Mouse (Mus musculus) embryonic facial prominence, embryonic 14.5 days (tissue): ENCODE measurements around the gene L2hgdh. TPM values are rescaled to one million over a fixed set of nuclear protein-coding genes. Genes with fewer than 3 reads are reported as not detected.
A peak's percentile ranks its signal among the peaks of the same experiment; 100 is the strongest.

Experiments
- ATAC-seq: fragments of 200-750 bp; cut with Nextera tagmentation; 2 replicates; pipeline ENCODE4 v1.8.0; 2017; ENCODE audit warnings: low read depth, moderate number of reproducible peaks, moderate TSS enrichment
- DNase-seq: peaks from one replicate; pipeline ENCODE4 v3.0.0-alpha.2; 2015; ENCODE audit warnings: low spot score
- H3K27ac ChIP-seq: fragments of 300-500 bp; sonication (generic); replicated peaks from 2 replicates; pipeline ENCODE4 v1.5.1; 2014; ENCODE audit warnings: low read depth, mild to moderate bottlenecking, low read length, moderate library complexity
- H3K27me3 ChIP-seq: fragments of 300-500 bp; sonication (generic); replicated peaks from 2 replicates; pipeline ENCODE4 v1.6.1; 2014; ENCODE audit warnings: low read length; ENCODE audit not compliant: control insufficient read depth, insufficient read depth
- H3K36me3 ChIP-seq: fragments of 300-500 bp; sonication (generic); 2 replicates; pipeline ENCODE4 v1.6.1; 2014; ENCODE audit warnings: low read length, mixed read lengths; ENCODE audit not compliant: control insufficient read depth, insufficient read depth
- H3K4me1 ChIP-seq: fragments of 300-500 bp; sonication (generic); 2 replicates; pipeline ENCODE4 v1.6.1; 2014; ENCODE audit warnings: antibody characterized with exemption, low read length; ENCODE audit not compliant: control insufficient read depth, insufficient read depth
- H3K4me2 ChIP-seq: fragments of 300-500 bp; sonication (generic); 2 replicates; pipeline ENCODE4 v1.6.1; 2014; ENCODE audit warnings: low read depth, mild to moderate bottlenecking, low read length, moderate library complexity, mixed read lengths
- H3K4me3 ChIP-seq: fragments of 300-500 bp; sonication (generic); 2 replicates; pipeline ENCODE4 v1.5.1; 2014; ENCODE audit warnings: low read depth, mild to moderate bottlenecking, low read length
- H3K9ac ChIP-seq: fragments of 300-500 bp; sonication (generic); 2 replicates; pipeline ENCODE4 v1.6.1; 2014; ENCODE audit warnings: low read depth, mild to moderate bottlenecking, low read length, moderate library complexity, mixed read lengths
- H3K9me3 ChIP-seq: fragments of 300-500 bp; sonication (generic); 2 replicates; pipeline ENCODE4 v1.6.1; 2016; ENCODE audit warnings: low read length; ENCODE audit not compliant: control insufficient read depth
- WGBS: fragments of 180-500 bp; shearing (Covaris S2); extraction: QIAGEN DNeasy Blood & Tissue Kit; methylation state at CpG from one replicate; pipeline ENCODE4 v1.1.7; 2014; 5-methylcytosine and 5-hydroxymethylcytosine counted together
- polyA plus RNA-seq: library from polyadenylated mRNA; unstranded; fragments of >200 nt; fragmentation: Nextera tagmentation; extraction: Ambion mirVana; gene quantifications from 2 replicates; pipeline ENCODE4 v1.2.1, GENCODE M21; 2014

L2hgdh gene
- polyA plus RNA-seq, 1 experiment from 2014 or later, result 21.8 TPM

- Histone ChIP-seq H3K27ac (no peak overlapping the region), H3K27me3 (no peaks in the 10 kb centered on the region), H3K36me3 (0 out of 2 replicates have a peak, but pooled peaks cover 22% of the 10 kb centered on the region), H3K9ac (no peak overlapping the region), H3K4me3 (no peak overlapping the region), H3K4me1 (no peaks in the 10 kb centered on the region), H3K9me3 (no peaks in the 10 kb centered on the region), H3K4me2 (no peak overlapping the region)
- no peak for ATAC-seq
- DNase-seq, result no peak
- WGBS, result 85% methylated on average over 11 of the region's 11 CpGs
Observed at GRCm38 (mm10) chr12:69704799-69705458, 19.7 kb downstream of the L2hgdh start.

DNA sequence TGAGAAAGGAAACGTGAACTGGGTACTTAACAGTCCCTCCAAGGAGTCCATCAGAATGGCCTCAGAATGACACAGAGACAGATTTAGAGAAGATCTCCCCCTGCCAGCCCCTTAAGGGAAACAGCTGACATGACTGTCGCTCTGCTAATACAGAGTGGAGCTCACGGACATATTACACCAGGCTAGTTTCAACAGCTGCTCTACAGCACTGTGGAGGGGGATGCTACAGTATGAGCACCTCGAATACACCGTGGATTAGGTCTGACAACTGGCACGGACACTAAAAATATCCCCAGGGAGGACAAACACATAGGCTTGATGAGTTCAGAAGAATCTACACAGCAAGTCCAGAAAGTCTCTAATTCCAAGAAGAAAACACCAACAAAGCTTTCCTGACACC, 26.3 kb downstream of the L2hgdh start:
- H3K27me3 ChIP-seq, result no peaks in the 10 kb centered on the region
- H3K27ac ChIP-seq, result 0 out of 2 replicates have a peak overlapping the region, but pooled peaks have one; percentile 39
- DNase-seq (peak; percentile 58), ATAC-seq (peak; percentile 65; the same call in 1 of the 2 replicates)
- H3K4me2 ChIP-seq, result no peak overlapping the region
- H3K36me3 ChIP-seq, result peaks cover 28% of the 10 kb centered on the region; the same call in 1 of the 2 replicates
- WGBS, result 74% methylated on average over 6 of the region's 6 CpGs
- H3K9me3 ChIP-seq, result no peaks in the 10 kb centered on the region
- no peak overlapping the region for H3K9ac ChIP-seq
- H3K4me1 ChIP-seq, result no peaks in the 10 kb centered on the region
- no peak overlapping the region for H3K4me3 ChIP-seq

- Histone ChIP-seq H3K27me3 (no peaks in the 10 kb centered on the region), H3K27ac (no peak overlapping the region), H3K9me3 (no peaks in the 10 kb centered on the region), H3K9ac (no peak overlapping the region), H3K4me2 (no peak overlapping the region), H3K4me3 (no peak overlapping the region), H3K36me3 (peaks cover 23% of the 10 kb centered on the region; the same call in 1 of the 2 replicates), H3K4me1 (no peaks in the 10 kb centered on the region)
- peak; percentile 45 for DNase-seq
- WGBS, result 74% methylated on average over 5 of the region's 5 CpGs
- ATAC-seq, result no peak
Observed at GRCm38 (mm10) chr12:69696746-69697145, 27.9 kb downstream of the L2hgdh start.

GRCm38 (mm10) chr12:69693471-69693870, 31.2 kb downstream of the L2hgdh start:
- 79% methylated on average over 17 of the region's 17 CpGs for WGBS
- H3K27me3 ChIP-seq, result no peaks in the 10 kb centered on the region
- 0 out of 2 replicates have a peak, but pooled peaks cover 7% of the 10 kb centered on the region for H3K36me3 ChIP-seq
- no peak for ATAC-seq
- H3K4me2 ChIP-seq, result no peak overlapping the region
- no peak overlapping the region for H3K9ac ChIP-seq
- H3K4me1 ChIP-seq, result no peaks in the 10 kb centered on the region; the same call in 1 of the 2 replicates
- H3K9me3 ChIP-seq, result no peaks in the 10 kb centered on the region
- no peak for DNase-seq
- H3K27ac ChIP-seq, result no peak overlapping the region
- no peak overlapping the region for H3K4me3 ChIP-seq

DNA sequence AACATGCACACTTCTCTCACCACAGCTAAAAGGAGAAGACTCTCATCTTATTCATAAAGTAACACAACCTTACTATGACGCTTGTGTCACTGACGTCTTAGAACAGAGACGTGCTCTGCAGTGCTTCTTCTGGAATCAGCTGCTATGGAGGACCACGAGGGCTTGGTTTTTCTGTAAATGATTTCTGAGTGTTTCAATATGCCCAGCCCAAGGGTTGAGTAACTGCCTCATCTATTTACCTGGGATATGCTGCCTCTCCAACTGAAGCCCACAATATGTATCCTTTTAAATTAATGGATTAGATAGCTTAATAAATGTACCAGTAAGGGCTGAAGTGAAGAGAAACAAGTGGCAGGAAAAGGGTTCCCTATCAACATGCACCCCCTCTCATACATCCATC, 34.0 kb downstream of the L2hgdh start:
- H3K9ac ChIP-seq, result no peak overlapping the region
- no peaks in the 10 kb centered on the region; the same call in 1 of the 2 replicates for H3K4me1 ChIP-seq
- WGBS, result 94% methylated on average over 4 of the region's 4 CpGs
- no peak overlapping the region for H3K27ac ChIP-seq
- H3K4me3 ChIP-seq, result no peak overlapping the region
- DNase-seq (no peak), ATAC-seq (no peak)
- H3K27me3 ChIP-seq, result no peaks in the 10 kb centered on the region
- 0 out of 2 replicates have a peak, but pooled peaks cover 5% of the 10 kb centered on the region for H3K36me3 ChIP-seq
- H3K9me3 ChIP-seq, result no peaks in the 10 kb centered on the region
- no peak overlapping the region for H3K4me2 ChIP-seq

- no peak overlapping the region for H3K4me3 ChIP-seq
- H3K9ac ChIP-seq, result no peak overlapping the region
- H3K36me3 ChIP-seq, result no peaks in the 10 kb centered on the region
- no peaks in the 10 kb centered on the region; the same call in 1 of the 2 replicates for H3K4me1 ChIP-seq
- H3K4me2 ChIP-seq, result no peak overlapping the region
- no peaks in the 10 kb centered on the region for H3K9me3 ChIP-seq
- no peaks in the 10 kb centered on the region for H3K27me3 ChIP-seq
- peak overlapping the region; percentile 17; the same call in 1 of the 2 replicates for H3K27ac ChIP-seq
- peak; percentile 27 for DNase-seq
- no peak for ATAC-seq
Observed at GRCm38 (mm10) chr12:69689094-69689493, 35.6 kb downstream of the L2hgdh start.

DNA sequence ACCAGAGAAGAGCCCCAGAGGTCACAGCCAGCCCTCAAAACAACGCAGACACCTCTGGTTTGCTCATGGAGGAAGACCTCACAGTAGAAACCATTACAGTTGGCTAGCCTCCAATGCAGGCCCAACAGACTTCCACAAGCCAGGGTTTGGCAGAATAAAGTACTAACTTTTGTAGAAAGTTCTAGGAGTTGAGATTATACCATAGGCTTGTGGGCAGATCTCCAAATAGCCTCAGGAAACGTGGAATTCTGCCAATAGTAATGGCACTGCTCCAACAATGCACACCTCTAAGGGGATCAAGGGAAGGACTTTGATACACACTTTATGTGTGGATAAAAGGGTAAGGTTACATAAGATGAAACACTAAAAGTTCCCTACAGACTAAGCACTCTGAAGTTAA, 36.3 kb downstream of the L2hgdh start:
- H3K27ac ChIP-seq, result no peak overlapping the region
- ATAC-seq (peak; percentile 74), DNase-seq (peak; percentile 78)
- WGBS, result 30% methylated on average over 2 of the region's 2 CpGs
- no peaks in the 10 kb centered on the region for H3K27me3 ChIP-seq
- H3K4me1 ChIP-seq, result peaks cover 3% of the 10 kb centered on the region; the same call in 1 of the 2 replicates
- no peak overlapping the region for H3K4me3 ChIP-seq
- no peak overlapping the region for H3K4me2 ChIP-seq
- H3K9me3 ChIP-seq, result no peaks in the 10 kb centered on the region
- no peak overlapping the region for H3K9ac ChIP-seq
- no peaks in the 10 kb centered on the region for H3K36me3 ChIP-seq

GRCm38 (mm10) chr12:69683537-69683936, 41.1 kb downstream of the L2hgdh start:
- ATAC-seq (no peak), DNase-seq (peak; percentile 73)
- Histone ChIP-seq H3K27ac (no peak overlapping the region), H3K4me1 (peaks cover 16% of the 10 kb centered on the region), H3K27me3 (no peaks in the 10 kb centered on the region), H3K9me3 (no peaks in the 10 kb centered on the region), H3K36me3 (no peaks in the 10 kb centered on the region), H3K9ac (no peak overlapping the region), H3K4me2 (no peak overlapping the region), H3K4me3 (no peak overlapping the region)
- 50% methylated on average over 10 of the region's 10 CpGs for WGBS
